Mouse (Mus musculus): Measurements from ENCODE around the gene 4632433K11Rik. TPM values are rescaled to one million over a fixed set of nuclear protein-coding genes. Genes with fewer than 3 reads are reported as not detected.
A peak's percentile ranks its signal among the peaks of the same experiment; 100 is the strongest.
"Not testable (repeated sequence)": the region's sequence is repeated elsewhere in the genome, so short reads cannot be mapped to it uniquely, and the experiment has no call there.

The 4632433K11Rik gene
- total RNA-seq (2015; ENCODE audit: low replicate concordance) (not detected in 2 replicates), total RNA-seq (2017; ENCODE audit: low replicate concordance) (not detected in 2 replicates)

GRCm38 (mm10) chr7:5033818-5034217 is at the start of gene 4632433K11Rik:
Gene 4632433K11Rik (plus strand): TSS chr7:5034118.
- ATAC-seq (replicated peaks; ENCODE audit: low FRiP score, poor library complexity, severe bottlenecking) = no peak

- ATAC-seq (replicated peaks; ENCODE audit: low FRiP score, poor library complexity, severe bottlenecking) = no peak
These were observed 45.7 kb upstream of the 4632433K11Rik start for GRCm38 (mm10) chr7:4988250-4988649.

GRCm38 (mm10) chr7:4993347-4993998 is 40.4 kb upstream of the 4632433K11Rik start:
- no peak for ATAC-seq (replicated peaks; ENCODE audit: low FRiP score, poor library complexity, severe bottlenecking)

DNA sequence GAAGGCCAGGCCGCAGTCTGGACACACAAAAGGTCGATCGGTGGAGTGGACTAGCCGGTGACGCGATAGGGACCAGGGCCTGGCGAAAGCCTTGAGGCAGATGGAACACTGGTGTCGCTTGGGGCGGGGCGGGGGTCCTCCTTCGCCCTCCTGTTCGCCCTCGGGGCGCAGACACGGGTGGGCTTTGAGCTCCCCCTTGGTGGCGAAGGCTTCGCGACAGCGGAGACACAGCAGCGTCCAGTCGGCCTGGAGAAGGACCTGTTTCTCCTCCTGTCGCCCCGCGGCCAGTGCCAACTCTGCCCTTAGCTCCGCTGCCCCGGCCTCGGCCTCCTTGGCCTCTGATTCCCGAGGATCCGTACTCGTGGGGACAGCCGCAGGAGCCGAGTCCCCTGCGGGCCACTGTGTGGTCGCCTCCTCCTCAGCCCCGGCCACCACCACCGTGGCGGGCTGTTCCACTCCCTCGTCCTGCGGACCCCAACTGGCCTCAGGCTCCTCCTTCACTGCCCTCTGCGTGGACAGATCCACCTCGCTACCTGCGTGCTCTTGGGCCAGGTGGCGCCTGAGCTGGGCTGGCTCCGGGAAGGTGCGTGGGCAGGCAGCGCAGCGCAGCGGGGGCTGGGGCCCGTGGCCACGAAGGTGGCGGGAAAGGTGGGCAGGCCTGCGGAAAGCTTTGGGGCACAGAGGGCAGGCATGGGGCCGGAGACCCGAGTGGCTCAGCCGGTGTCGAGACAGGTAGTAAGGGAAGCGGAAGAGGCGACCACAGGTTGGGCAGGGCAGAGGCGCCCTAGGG is 39.7 kb upstream of the 4632433K11Rik start:
- no peak for ATAC-seq (replicated peaks; ENCODE audit: low FRiP score, poor library complexity, severe bottlenecking)

- ATAC-seq (replicated peaks; ENCODE audit: low FRiP score, poor library complexity, severe bottlenecking) = no peak
These were observed 38.5 kb upstream of the 4632433K11Rik start for GRCm38 (mm10) chr7:4995268-4996002.

DNA sequence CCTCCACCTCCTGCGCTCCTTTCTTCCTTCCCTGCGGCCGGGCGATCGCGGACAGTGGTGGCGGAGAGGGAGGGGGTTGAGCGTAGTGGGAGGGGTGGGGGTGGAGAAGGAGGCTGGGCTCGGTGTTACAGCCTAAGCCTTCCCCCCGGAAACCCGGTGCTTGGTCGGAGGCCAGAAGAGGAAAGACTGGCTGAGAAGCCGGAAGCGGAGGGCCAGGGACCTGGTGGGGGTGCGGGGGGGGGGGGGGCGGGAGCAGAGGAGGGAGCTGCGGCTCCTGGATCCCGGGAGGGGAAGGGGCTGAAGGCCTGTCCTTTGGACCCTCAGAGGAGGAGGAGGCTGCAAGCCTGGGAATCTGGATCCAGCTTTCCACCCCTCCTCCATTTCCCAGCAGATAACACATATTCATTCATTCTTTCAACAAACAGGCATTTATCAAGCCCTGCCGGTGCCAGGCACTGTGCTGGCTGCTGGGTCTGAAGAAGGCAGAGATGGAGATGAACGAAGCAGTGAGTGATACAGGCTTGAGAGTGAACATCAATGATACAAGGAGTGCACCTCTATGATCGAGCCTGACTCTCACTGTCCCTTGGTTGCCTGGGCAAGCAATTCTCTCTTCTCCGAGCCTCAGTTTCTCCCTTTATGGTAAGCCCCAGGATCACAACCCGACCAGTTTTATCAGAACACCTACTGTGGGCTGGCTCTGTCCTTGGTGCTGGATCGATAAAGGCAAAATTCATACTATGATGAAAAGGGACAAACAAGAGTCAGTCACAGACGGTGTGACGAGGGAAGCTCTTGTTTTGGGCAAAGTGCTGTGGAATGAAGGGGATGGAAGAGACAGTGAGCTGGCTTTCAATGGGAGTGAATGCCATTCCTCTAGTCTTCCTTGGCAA is 37.7 kb upstream of the 4632433K11Rik start, which contains the start of gene Zfp579:
TSS of gene Zfp579 (minus strand) at position 156 of the 893 bp plus-strand sequence.
- ATAC-seq (replicated peaks; ENCODE audit: low FRiP score, poor library complexity, severe bottlenecking) = no peak

DNA sequence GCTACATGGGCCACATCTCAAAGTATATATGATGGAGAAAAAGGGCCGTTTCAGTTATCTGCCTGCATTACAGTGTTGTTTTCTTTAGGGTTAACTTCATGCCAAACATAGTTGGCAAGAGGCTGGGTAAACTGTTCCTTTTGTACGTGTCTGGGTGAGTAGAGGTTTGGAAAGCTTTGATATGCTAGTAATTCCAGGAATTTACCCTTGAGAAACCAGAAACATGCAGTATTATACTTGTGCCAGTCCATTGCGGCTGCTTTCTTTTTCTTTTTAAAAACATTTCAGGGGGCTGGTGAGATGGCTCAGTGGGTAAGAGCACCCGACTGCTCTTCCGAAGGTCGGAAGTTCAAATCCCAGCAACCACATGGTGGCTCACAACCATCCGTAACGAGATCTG is 37.0 kb upstream of the 4632433K11Rik start:
- no peak for ATAC-seq (replicated peaks; ENCODE audit: low FRiP score, poor library complexity, severe bottlenecking)

DNA sequence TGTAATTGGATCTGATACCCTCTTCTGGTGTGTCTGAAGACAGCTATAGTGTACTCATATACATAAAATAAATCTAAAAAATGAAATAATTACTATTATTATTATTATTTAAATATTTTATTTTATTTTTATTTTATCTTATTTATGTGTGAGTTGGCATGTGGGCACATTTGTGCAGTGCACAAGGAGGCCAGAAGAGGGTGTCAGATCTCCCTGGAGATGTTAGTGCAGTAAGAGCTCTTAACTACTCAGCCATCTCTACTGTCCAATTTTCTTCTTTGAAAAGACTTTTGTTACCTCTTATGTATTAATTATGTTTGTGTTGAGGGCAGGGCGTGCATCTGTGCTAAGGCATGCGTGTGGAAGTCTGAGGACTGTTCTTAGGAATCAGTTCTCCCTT is 34.0 kb upstream of the 4632433K11Rik start:
- ATAC-seq (replicated peaks; ENCODE audit: low FRiP score, poor library complexity, severe bottlenecking) = no peak

DNA sequence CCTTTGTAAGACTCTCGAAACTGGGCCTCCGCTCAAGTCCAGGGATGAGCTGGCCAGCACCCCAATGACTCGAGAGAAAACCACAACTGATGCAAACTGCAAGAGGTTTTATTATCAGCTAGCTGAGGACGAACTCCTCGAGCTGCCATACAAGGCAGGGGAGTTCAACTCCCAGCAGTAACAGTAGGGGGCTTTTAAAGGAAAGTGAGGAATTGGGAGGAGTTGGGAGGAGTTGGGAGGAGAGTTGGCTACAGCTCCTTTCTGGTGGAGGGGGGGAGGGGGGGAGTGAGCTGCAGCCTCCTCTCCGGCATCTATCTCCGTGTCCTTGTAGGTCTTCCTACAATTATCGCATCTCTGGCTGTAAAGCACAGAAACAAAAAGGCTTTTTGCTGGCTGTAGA is 31.0 kb upstream of the 4632433K11Rik start:
- not testable (repeated sequence) for ATAC-seq (replicated peaks; ENCODE audit: low FRiP score, poor library complexity, severe bottlenecking)

- no peak for ATAC-seq (replicated peaks; ENCODE audit: low FRiP score, poor library complexity, severe bottlenecking)
These were observed 25.7 kb upstream of the 4632433K11Rik start for GRCm38 (mm10) chr7:5008229-5008628.

DNA sequence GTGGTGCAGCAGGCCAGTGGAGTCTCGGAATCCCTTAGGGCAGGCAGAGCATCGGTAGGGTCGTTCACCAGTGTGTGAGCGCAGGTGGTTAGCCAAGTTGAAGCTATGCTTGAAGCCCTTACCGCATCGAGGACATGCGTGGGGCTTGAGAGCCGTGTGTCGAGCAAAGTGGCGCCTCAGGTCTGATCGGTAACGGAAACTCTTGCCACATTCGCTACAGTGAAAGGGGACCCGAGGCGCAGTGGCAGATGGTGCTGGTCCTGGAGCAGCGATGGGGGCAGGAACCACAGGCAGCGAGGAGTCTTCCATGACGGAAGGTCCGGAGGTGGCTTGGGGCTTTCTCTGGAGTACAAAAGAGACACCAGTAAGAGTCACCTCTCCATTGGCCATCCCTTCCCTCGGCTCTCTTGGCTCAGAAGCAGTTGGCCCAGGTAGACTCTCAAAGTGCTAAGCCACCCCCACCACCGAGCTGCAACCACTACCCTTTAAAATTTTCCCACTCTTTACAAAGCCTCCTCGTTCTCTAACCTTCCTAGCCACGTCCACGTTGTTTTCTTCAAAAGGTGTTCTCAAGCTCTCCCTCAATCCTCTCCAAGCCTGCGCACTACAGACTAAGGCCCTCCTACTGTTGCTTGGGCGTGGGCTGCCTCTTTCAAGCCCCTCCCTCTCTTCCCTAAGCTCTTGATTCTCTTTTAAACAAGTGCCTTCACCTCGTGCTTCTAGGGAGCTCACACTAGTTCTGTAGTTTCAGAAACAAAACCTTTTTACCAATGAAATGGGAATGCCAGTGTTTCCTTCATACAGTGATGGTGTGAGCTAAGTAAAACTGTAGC is 21.0 kb upstream of the 4632433K11Rik start:
- no peak for ATAC-seq (replicated peaks; ENCODE audit: low FRiP score, poor library complexity, severe bottlenecking)

- peak; percentile 75 for ATAC-seq (replicated peaks; ENCODE audit: low FRiP score, poor library complexity, severe bottlenecking)
These were observed 19.4 kb upstream of the 4632433K11Rik start, which contains the start of the genes Zfp524 and Fiz1 for GRCm38 (mm10) chr7:5014251-5015117. Gene Zfp524 (plus strand): TSS chr7:5014415. Gene Fiz1 (minus strand): TSS chr7:5014697.

- ATAC-seq (replicated peaks; ENCODE audit: low FRiP score, poor library complexity, severe bottlenecking) = peak; percentile 81
These were observed 18.6 kb upstream of the 4632433K11Rik start, which contains the start of gene Gm44973 for GRCm38 (mm10) chr7:5015118-5016001. Gene Gm44973 (plus strand): TSS chr7:5015496.

GRCm38 (mm10) chr7:5016057-5016456 is 17.9 kb upstream of the 4632433K11Rik start:
- ATAC-seq (replicated peaks; ENCODE audit: low FRiP score, poor library complexity, severe bottlenecking) = no peak

DNA sequence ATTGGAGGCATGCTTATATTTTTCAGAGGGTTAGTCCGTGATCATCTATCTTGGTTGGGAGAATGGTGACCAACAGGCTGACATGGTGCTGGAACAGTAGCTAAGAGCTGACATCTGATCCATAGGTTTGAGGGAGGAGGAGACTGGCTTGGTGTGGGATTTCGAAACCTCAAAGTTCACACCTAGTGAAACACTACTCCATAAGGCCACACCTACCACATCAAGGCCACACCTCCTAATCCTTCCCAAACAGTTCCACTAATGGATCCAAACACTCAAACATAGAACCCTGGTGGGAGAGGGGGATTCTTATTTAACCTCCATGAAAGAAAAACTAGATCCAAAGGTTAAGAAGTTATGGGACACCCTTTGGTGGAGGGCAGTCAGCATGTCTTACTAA is 17.0 kb upstream of the 4632433K11Rik start:
- ATAC-seq (replicated peaks; ENCODE audit: low FRiP score, poor library complexity, severe bottlenecking) = no peak

DNA sequence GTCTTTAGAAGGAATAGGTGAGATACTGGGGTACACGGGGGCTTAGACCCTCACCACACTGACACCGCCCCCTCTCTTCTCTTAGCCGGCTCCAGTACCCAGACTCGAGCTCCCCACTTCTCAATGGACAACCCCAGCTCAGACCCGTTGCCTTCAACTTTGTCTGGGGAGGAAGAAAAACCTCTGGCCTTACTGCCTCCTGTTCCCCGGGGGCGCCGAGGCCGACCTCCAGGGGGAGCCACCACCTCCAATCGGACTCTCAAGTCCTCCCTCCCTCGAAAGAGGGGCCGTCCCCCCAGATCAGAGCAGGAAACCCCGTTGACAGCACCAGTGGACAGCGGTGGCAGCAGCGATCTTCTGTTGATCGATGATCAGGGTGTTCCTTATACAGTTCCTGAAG is 16.6 kb upstream of the 4632433K11Rik start:
- ATAC-seq (replicated peaks; ENCODE audit: low FRiP score, poor library complexity, severe bottlenecking) = no peak
